In the genomic region with DNA sequence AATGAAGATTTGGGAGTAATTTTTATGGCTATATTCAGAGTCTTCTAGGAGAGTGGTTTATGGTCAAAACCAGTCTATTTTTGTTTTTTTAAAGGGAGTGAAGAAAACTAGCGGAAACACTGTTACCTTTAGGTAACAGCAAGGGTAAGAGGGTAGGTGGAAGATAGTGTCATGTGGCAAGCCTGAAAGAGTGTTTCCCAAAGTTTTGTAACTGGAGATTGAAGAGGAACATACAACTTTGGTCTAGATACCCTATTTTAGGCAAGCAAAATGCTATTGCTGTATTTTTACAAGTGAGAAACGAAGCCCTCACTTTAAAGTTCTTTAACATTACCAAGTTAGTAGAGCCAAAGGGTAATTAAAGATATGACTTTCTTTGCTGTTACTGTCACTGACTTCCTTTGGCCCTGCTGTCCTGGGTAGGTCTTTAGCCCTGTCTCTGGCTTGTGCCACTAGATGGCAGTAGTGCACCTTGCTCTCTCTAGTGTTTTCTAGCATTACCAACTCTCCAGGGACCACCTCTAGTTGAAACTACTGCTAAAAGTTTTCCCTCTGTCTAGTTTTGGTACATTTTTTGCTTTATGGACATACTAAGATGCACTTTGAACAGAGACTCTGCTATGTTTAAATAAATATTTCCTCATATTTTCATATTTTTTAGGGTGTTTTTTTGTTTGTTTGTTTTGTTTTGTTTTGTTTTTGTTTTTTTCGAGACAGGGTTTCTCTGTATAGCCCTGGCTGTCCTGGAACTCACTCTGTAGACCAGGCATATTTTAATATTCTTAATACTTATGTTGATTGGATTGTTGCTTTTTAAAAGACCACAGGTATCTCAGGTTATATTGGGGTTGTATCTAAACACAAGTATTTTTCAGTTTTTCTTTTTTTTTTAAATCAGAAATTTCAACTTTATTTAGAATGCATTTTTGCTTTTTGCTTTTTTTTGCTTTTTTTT, we compare ENCODE assay signal across 8 mouse cellular contexts.
A peak's percentile ranks its signal among the peaks of the same experiment; 100 is the strongest.
DNase-seq lines count a peak whose midpoint lies in the region; TF ChIP-seq lines count a peak whose summit lies in the region.

No protein-coding gene starts in this region.

- no peaks in the 10 kb centered on the region for H3K9me3 ChIP-seq in forebrain, embryonic 10.5 days

- intact Hi-C loops in heart, postnatal 14 days (cut with DNase I): loop anchor here (1.0 to 10.0 kb wide), 3 partner anchors 191 to 1218 kb away; a partner anchor contains a TSS

- DNase-seq in CD8-positive naive resting alpha-beta T cell, adult 2 months (ENCODE audit: low read depth in 2 of 2, low spot score in 2 of 2): peak; percentile 54 to 65
- DNase-seq in brain, embryonic 14.5 days (ENCODE audit: low read depth): peak; percentile 93
- peak; percentile 76 for DNase-seq in forebrain, embryonic 10.5 days (ENCODE audit: extremely low spot score, low spot score)
- peak; percentile 85 to 93 for DNase-seq in heart, postnatal 14 days
- peak; percentile 90 for DNase-seq in layer of hippocampus, adult 11-12 months (ENCODE audit: low spot score)
- peak; percentile 65 for DNase-seq in lung, adult 2 months
- peak; percentile 40 for DNase-seq in ovary, adult 18-20 months (ENCODE audit: low spot score)
- peak; percentile 38 to 44 for DNase-seq in thymus, adult 18-20 months

- H3K4me1 ChIP-seq in forebrain, embryonic 10.5 days: no peaks in the 10 kb centered on the region
- no peaks in the 10 kb centered on the region for H3K4me1 ChIP-seq in lung, adult 2 months (ENCODE audit: control insufficient read depth, insufficient read depth, low read length)

- no peak overlapping the region for H3K4me3 ChIP-seq in forebrain, embryonic 10.5 days
- no peak overlapping the region for H3K4me3 ChIP-seq in lung, adult 2 months (replicated peaks; ENCODE audit: extremely low read depth, low read depth, low read length)

- peaks cover 12% of the 10 kb centered on the region for H3K36me3 ChIP-seq in forebrain, embryonic 10.5 days (replicated peaks)

- H3K27me3 ChIP-seq in forebrain, embryonic 10.5 days (ENCODE audit: poor library complexity, severe bottlenecking): no peaks in the 10 kb centered on the region

- WGBS in forebrain, embryonic 10.5 days: 65% methylated on average over 3 of the region's 3 CpGs
- WGBS in lung, adult 2 months: 54% methylated on average over 3 of the region's 3 CpGs

- TF ChIP-seq CTCF in brain, embryonic 14.5 days (IDR thresholded peaks at IDR 0.05; ENCODE audit: borderline replicate concordance, extremely low read depth, insufficient read depth, insufficient read length): peak; percentile 89
- peak; percentile 91 for TF ChIP-seq CTCF in lung, adult 2 months (IDR thresholded peaks at IDR 0.05; ENCODE audit: insufficient read depth, low read length)

- no peak for TF ChIP-seq POLR2A in brain, embryonic 14.5 days (IDR thresholded peaks at IDR 0.05; ENCODE audit: borderline replicate concordance, extremely low read depth, insufficient read depth, insufficient read length, poor library complexity, severe bottlenecking)
- no peak for TF ChIP-seq POLR2A in lung, adult 2 months (IDR thresholded peaks at IDR 0.05; ENCODE audit: borderline replicate concordance, extremely low read depth, low read depth, low read length)

- no peak overlapping the region for H3K27ac ChIP-seq in forebrain, embryonic 10.5 days

Comparison
In these comparisons a context has a peak if more than half of its experiments do, and no peak if none do; other contexts are left out.
1. DNase-seq: peak in every context shown above with its lines; median percentile 93 in brain, embryonic 14.5 days; 90 in layer of hippocampus, adult 11-12 months; 89 in heart, postnatal 14 days; 76 in forebrain, embryonic 10.5 days; 65 in lung, adult 2 months; 60 in CD8-positive naive resting alpha-beta T cell, adult 2 months; 41 in thymus, adult 18-20 months; 40 in ovary, adult 18-20 months.